Mouse (Mus musculus) B cell, adult 67 days (primary cell): ENCODE results near the gene Aspm. TPM values are rescaled to one million over a fixed set of nuclear protein-coding genes. Genes with fewer than 3 reads are reported as not detected.

ENCODE experiments used
- total RNA-seq, 2 experiments: library from RNA; stranded (reverse); gene quantifications; 4 replicates each; pipeline ENCODE4 v1.2.4; 2023

The Aspm gene
- total RNA-seq, result 1 to 10 TPM; 3.0 to 3.8 TPM

GRCm38 (mm10) chr1:139454340-139455225 lies at the start of gene Aspm:
Aspm (plus strand) TSS chr1:139454772.

DNA sequence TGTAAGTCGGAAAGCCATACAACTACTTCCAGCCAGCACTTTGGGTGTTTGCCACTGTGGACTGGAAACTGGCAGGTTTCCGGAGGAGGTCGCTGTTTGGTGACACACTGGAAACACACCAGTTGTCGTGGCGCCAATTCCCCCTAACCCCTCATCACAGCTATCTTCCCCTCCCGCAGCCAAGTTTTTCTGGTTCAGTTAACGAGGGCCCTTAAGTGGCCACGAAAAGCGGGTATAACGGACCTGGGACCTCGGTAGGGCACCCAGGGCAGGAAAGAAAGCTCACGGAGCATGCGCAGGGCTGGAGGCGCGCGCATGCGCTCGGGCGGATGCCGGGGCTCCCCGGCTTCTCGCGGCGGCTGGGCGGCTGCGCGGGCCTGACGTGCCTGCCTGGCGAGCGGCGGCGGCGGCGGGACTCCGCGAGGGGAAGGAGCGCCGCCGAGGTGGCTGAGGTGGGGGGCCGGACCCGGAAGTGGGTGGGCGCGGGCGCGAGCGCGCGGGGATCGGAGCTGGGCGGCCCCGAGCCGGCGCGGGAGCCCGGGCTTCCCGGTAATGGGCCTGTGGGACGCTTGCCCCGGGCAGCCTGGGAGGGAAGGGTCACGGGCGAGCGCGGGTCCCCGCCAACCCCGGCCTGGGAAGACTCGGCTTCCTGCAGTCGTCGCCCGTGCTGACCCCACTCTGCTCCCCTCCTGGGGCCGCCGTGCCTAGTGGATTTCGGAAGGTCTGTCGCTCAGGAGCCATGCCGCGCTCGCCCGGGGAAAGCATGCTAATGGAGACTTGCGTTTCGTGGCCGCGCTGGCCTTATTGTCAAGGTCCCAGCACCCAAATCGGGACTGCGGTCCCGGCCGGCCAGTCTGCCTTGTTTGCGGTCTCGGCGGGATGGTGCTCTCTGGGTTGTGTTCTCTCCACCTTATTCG lies 32.4 kb upstream of the Aspm start, which contains the start of gene Zbtb41:
Gene Zbtb41, plus strand, starts transcription at position 414 of the 917 bp plus-strand sequence.

DNA sequence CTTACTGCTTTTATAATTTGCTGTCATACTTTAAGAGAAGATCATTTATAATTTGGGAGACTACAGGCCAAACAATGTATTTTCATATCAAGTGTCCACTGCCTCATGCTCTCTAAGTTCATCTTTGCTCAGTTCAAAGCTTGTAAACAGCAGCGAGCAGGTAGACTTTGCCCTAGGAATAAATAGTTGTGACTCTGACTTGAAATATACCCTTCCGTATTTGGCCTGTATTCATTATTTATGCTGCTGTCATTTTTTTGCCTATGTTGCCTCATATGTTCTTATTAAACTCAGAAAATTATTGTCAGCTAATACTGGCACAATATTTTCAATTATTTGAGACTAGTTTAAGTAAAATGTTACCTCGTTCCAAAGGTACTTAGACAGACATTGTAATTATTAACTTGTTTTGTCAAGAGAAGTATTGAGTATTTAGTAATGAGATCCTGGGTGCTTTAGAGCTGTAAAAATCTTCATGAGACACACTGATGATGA lies 46.7 kb downstream of the Aspm start, which contains the start of gene F13b:
Gene F13b, plus strand, starts transcription at position 445 of the 495 bp plus-strand sequence.

Other genes with a start within 250 kb of the Aspm start
- gene Crb1, start 77.7 kb upstream of the Aspm start, total RNA-seq, result not detected
- gene Zbtb41, start 32.5 kb upstream of the Aspm start, total RNA-seq, result 10 to 100 TPM; 25.5 to 27.1 TPM
- not detected for gene F13b, start 46.9 kb downstream of the Aspm start, total RNA-seq
- gene Cfhr1, start 105.5 kb downstream of the Aspm start, total RNA-seq, result not detected